Mouse (Mus musculus) kidney, postnatal 0 days (tissue): ENCODE measurements around the gene Pla2g2d. TPM values are rescaled to one million over a fixed set of nuclear protein-coding genes. Genes with fewer than 3 reads are reported as not detected.

Source experiments
- ATAC-seq: fragments of 200-750 bp; cut with Nextera tagmentation; replicated peaks from 2 replicates; pipeline ENCODE4 v1.8.0; 2017; ENCODE audit warnings: low read depth, moderate number of reproducible peaks, moderate TSS enrichment, moderate library complexity; ENCODE audit not compliant: low FRiP score
- DNase-seq: peaks from one replicate; pipeline ENCODE4 v3.0.0-alpha.2; 2016; ENCODE audit warnings: low spot score
- H3K27ac ChIP-seq: fragments of 300-500 bp; sonication (generic); 2 replicates; pipeline ENCODE4 v1.5.1; 2014; ENCODE audit warnings: mild to moderate bottlenecking
- H3K27me3 ChIP-seq: fragments of 300-500 bp; sonication (generic); 2 replicates; pipeline ENCODE4 v1.6.1; 2014; ENCODE audit warnings: low read length, mixed read lengths; ENCODE audit not compliant: insufficient read depth
- H3K36me3 ChIP-seq: fragments of 300-500 bp; sonication (generic); 2 replicates; pipeline ENCODE4 v1.6.1; 2014; ENCODE audit warnings: low read length, mixed read lengths; ENCODE audit not compliant: insufficient read depth
- H3K4me1 ChIP-seq: fragments of 300-500 bp; sonication (generic); replicated peaks from 2 replicates; pipeline ENCODE4 v1.6.1; 2014; ENCODE audit warnings: antibody characterized with exemption, low read length, mixed read lengths; ENCODE audit not compliant: insufficient read depth
- H3K4me2 ChIP-seq: fragments of 300-500 bp; sonication (generic); 2 replicates; pipeline ENCODE4 v1.6.1; 2014; ENCODE audit warnings: mild to moderate bottlenecking, low read length, moderate library complexity, mixed read lengths
- H3K4me3 ChIP-seq: fragments of 300-500 bp; sonication (generic); replicated peaks from 2 replicates; pipeline ENCODE4 v1.5.1; 2014; ENCODE audit warnings: low read depth, low read length
- H3K9ac ChIP-seq: fragments of 300-500 bp; sonication (generic); 2 replicates; pipeline ENCODE4 v1.6.1; 2014; ENCODE audit warnings: low read depth, low read length
- H3K9me3 ChIP-seq: fragments of 300-500 bp; sonication (generic); replicated peaks from 2 replicates; pipeline ENCODE4 v1.6.1; 2016; ENCODE audit warnings: low read length, inconsistent platforms, mixed read lengths
- CTCF ChIP-seq: IDR thresholded peaks from 2 replicates; pipeline ENCODE4 v1.5.1; 2016; ENCODE audit warnings: antibody characterized with exemption, low read depth, mild to moderate bottlenecking, moderate library complexity
- WGBS: fragments of 180-500 bp; shearing (Covaris S2); extraction: QIAGEN DNeasy Blood & Tissue Kit; methylation state at CpG from one replicate; pipeline ENCODE4 v1.1.7; 2014; 5-methylcytosine and 5-hydroxymethylcytosine counted together
- polyA plus RNA-seq: library from polyadenylated mRNA; unstranded; fragments of >200 nt; fragmentation: Nextera tagmentation; extraction: Ambion mirVana; gene quantifications from 2 replicates; pipeline ENCODE4 v1.2.1, GENCODE M21; 2015

The Pla2g2d gene
- polyA plus RNA-seq, 1 experiment from 2014 or later: 0.14 TPM

GRCm38 (mm10) chr4:138772386-138772785 lies 3.1 kb upstream of the Pla2g2d start:
- Histone ChIP-seq H3K27me3 (no peaks in the 10 kb centered on the region), H3K9ac (no peak overlapping the region), H3K4me2 (no peak overlapping the region), H3K4me1 (no peaks in the 10 kb centered on the region), H3K9me3 (no peaks in the 10 kb centered on the region), H3K27ac (no peak overlapping the region), H3K4me3 (no peak overlapping the region), H3K36me3 (no peaks in the 10 kb centered on the region)
- DNase-seq (no peak), ATAC-seq (no peak)
- WGBS: 73% methylated on average over 5 of the region's 5 CpGs
- TF ChIP-seq CTCF: no peak

- Histone ChIP-seq H3K4me1 (peaks cover 6% of the 10 kb centered on the region), H3K36me3 (no peaks in the 10 kb centered on the region), H3K27ac (no peak overlapping the region), H3K27me3 (no peaks in the 10 kb centered on the region), H3K4me2 (no peak overlapping the region), H3K4me3 (no peak overlapping the region), H3K9me3 (no peaks in the 10 kb centered on the region), H3K9ac (no peak overlapping the region)
- WGBS: 34% methylated on average over 20 of the region's 20 CpGs
- no peak for TF ChIP-seq CTCF
- ATAC-seq: no peak
- DNase-seq: no peak
These were observed 2.2 kb downstream of the Pla2g2d start for GRCm38 (mm10) chr4:138777417-138778407.

- no peak overlapping the region for H3K27ac ChIP-seq
- 81% methylated on average over 5 of the region's 5 CpGs for WGBS
- DNase-seq (no peak), ATAC-seq (no peak)
- no peak for TF ChIP-seq CTCF
- no peaks in the 10 kb centered on the region for H3K9me3 ChIP-seq
- H3K9ac ChIP-seq: no peak overlapping the region
- no peak overlapping the region for H3K4me3 ChIP-seq
- H3K27me3 ChIP-seq: no peaks in the 10 kb centered on the region
- peaks cover 6% of the 10 kb centered on the region for H3K4me1 ChIP-seq
- H3K4me2 ChIP-seq: no peak overlapping the region
- no peaks in the 10 kb centered on the region for H3K36me3 ChIP-seq
These were observed 4.8 kb downstream of the Pla2g2d start for GRCm38 (mm10) chr4:138780300-138780699.

- peaks cover 6% of the 10 kb centered on the region for H3K4me1 ChIP-seq
- no peak overlapping the region for H3K4me2 ChIP-seq
- H3K27me3 ChIP-seq: no peaks in the 10 kb centered on the region
- ATAC-seq (no peak), DNase-seq (no peak)
- TF ChIP-seq CTCF: no peak
- no peak overlapping the region for H3K9ac ChIP-seq
- no peak overlapping the region for H3K4me3 ChIP-seq
- H3K9me3 ChIP-seq: no peaks in the 10 kb centered on the region
- 78% methylated on average over 6 of the region's 6 CpGs for WGBS
- H3K27ac ChIP-seq: no peak overlapping the region
- H3K36me3 ChIP-seq: no peaks in the 10 kb centered on the region
These were observed 6.6 kb downstream of the Pla2g2d start for GRCm38 (mm10) chr4:138782098-138782497.

DNA sequence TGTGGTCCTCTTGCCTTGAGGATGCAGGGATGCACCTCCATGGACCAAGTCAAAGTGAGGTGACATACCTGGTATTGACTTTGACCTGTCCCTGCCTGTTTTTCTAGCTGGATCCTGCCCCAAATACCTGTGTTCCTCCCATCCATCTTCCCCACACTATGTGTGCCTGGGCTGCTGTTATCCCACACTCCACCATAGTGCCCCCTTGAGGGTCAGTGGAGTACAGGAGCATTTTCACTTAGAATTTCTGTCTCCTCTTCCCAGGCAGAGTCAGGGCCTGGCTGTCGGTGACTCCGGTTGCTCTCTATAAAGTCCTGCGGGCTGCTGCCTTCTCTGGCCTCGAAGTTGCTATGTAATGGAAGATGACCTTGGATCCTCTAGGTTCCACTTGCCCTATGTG lies 10.2 kb downstream of the Pla2g2d start:
- Histone ChIP-seq H3K4me2 (no peak overlapping the region), H3K36me3 (no peaks in the 10 kb centered on the region), H3K4me1 (no peaks in the 10 kb centered on the region), H3K9me3 (no peaks in the 10 kb centered on the region), H3K9ac (no peak overlapping the region), H3K27ac (0 out of 2 replicates have a peak overlapping the region, but pooled peaks have one; percentile 36), H3K27me3 (no peaks in the 10 kb centered on the region), H3K4me3 (no peak overlapping the region)
- DNase-seq (peak; percentile 26), ATAC-seq (no peak)
- 33% methylated on average over 4 of the region's 4 CpGs for WGBS
- TF ChIP-seq CTCF: peak; percentile 54

GRCm38 (mm10) chr4:138786141-138786540 lies 10.6 kb downstream of the Pla2g2d start:
- Histone ChIP-seq H3K9ac (no peak overlapping the region), H3K27me3 (no peaks in the 10 kb centered on the region), H3K4me3 (no peak overlapping the region), H3K4me2 (no peak overlapping the region), H3K4me1 (no peaks in the 10 kb centered on the region), H3K27ac (0 out of 2 replicates have a peak overlapping the region, but pooled peaks have one; percentile 36), H3K36me3 (no peaks in the 10 kb centered on the region), H3K9me3 (no peaks in the 10 kb centered on the region)
- ATAC-seq (no peak), DNase-seq (peak; percentile 73)
- 38% methylated on average over 4 of the region's 4 CpGs for WGBS
- no peak for TF ChIP-seq CTCF
